ENCODE assay signal across 27 mouse cellular contexts in genomic region chr6:8048216-8048615, GRCm38 (mm10).
"Had no signal": no experiment of that assay in that cellular context is flagged by ENCODE, and none has a peak within 500 bp of the region (broad histone marks: within the 10 kb centered on the region; RNA-seq: fewer than 3 reads in every experiment).

No protein-coding gene starts in this region.

- H3K27me3 ChIP-seq: embryonic facial prominence, embryonic 12.5 days; embryonic facial prominence, embryonic 13.5 days; embryonic facial prominence, embryonic 15.5 days; forebrain, embryonic 12.5 days; forebrain, embryonic 13.5 days; forebrain, embryonic 15.5 days; heart, embryonic 12.5 days had no signal

- H3K4me3 ChIP-seq: embryonic facial prominence, embryonic 10.5 days; embryonic facial prominence, embryonic 12.5 days; embryonic facial prominence, embryonic 13.5 days; embryonic facial prominence, embryonic 15.5 days; erythroblast, embryonic 14.5 days; forebrain, embryonic 10.5 days; forebrain, embryonic 12.5 days; forebrain, embryonic 13.5 days; forebrain, embryonic 15.5 days; gastrocnemius, adult 2 months; heart, adult 2 months; heart, embryonic 10.5 days; heart, embryonic 12.5 days had no signal

- H3K9me3 ChIP-seq: embryonic facial prominence, embryonic 10.5 days; embryonic facial prominence, embryonic 12.5 days; embryonic facial prominence, embryonic 13.5 days; embryonic facial prominence, embryonic 15.5 days; forebrain, embryonic 10.5 days; forebrain, embryonic 12.5 days; forebrain, embryonic 13.5 days; forebrain, embryonic 15.5 days; heart, embryonic 10.5 days; heart, embryonic 12.5 days had no signal

- H3K36me3 ChIP-seq: embryonic facial prominence, embryonic 10.5 days; embryonic facial prominence, embryonic 12.5 days; embryonic facial prominence, embryonic 13.5 days; embryonic facial prominence, embryonic 15.5 days; forebrain, embryonic 10.5 days; forebrain, embryonic 12.5 days; forebrain, embryonic 15.5 days; heart, embryonic 10.5 days; heart, embryonic 12.5 days had no signal

- H3K9ac ChIP-seq: embryonic facial prominence, embryonic 12.5 days; embryonic facial prominence, embryonic 13.5 days; embryonic facial prominence, embryonic 15.5 days; forebrain, embryonic 12.5 days; forebrain, embryonic 13.5 days; forebrain, embryonic 15.5 days; forebrain, postnatal 0 days; heart, embryonic 12.5 days had no signal

- H3K4me2 ChIP-seq: embryonic facial prominence, embryonic 12.5 days; embryonic facial prominence, embryonic 13.5 days; embryonic facial prominence, embryonic 15.5 days; forebrain, embryonic 12.5 days; forebrain, embryonic 13.5 days; forebrain, embryonic 15.5 days; heart, embryonic 11.5 days; heart, embryonic 12.5 days had no signal

- ATAC-seq: forebrain, embryonic 13.5 days; forebrain, embryonic 14.5 days; forebrain, embryonic 15.5 days; forebrain, postnatal 0 days had no signal

- H3K4me1 ChIP-seq: embryonic facial prominence, embryonic 12.5 days; embryonic facial prominence, embryonic 13.5 days; embryonic facial prominence, embryonic 15.5 days; forebrain, embryonic 10.5 days; forebrain, embryonic 12.5 days; forebrain, embryonic 13.5 days; forebrain, embryonic 15.5 days; heart, embryonic 10.5 days had no signal

- H3K27ac ChIP-seq: embryonic facial prominence, embryonic 10.5 days; embryonic facial prominence, embryonic 12.5 days; embryonic facial prominence, embryonic 13.5 days; embryonic facial prominence, embryonic 15.5 days; forebrain, embryonic 10.5 days; forebrain, embryonic 12.5 days; forebrain, embryonic 13.5 days; forebrain, embryonic 15.5 days; gastrocnemius, adult 2 months; heart, adult 2 months; heart, embryonic 10.5 days had no signal

- DNase-seq: cerebellum, adult 9-10 months; cerebellum, adult 9-11 months; cerebellum, postnatal 10 days; cerebellum, postnatal 14 days; cerebellum, postnatal 25 days; cerebellum, postnatal 36 days; embryo, embryonic 11 days; forebrain, postnatal 0 days; gastrocnemius, adult 2 months; gastrocnemius, postnatal 10 days; gastrocnemius, postnatal 14 days; gastrocnemius, postnatal 25 days; gastrocnemius, postnatal 36 days; heart, adult 2 months had no signal
